Mouse (Mus musculus) kidney, adult 9 months (tissue): ENCODE results near the gene Vmo1.
"Not testable (repeated sequence)": the region's sequence is repeated elsewhere in the genome, so short reads cannot be mapped to it uniquely, and the experiment has no call there.

Source experiments
- DNase-seq: peaks from one replicate; pipeline ENCODE4 v3.0.0; 2022

Vmo1 gene

DNA sequence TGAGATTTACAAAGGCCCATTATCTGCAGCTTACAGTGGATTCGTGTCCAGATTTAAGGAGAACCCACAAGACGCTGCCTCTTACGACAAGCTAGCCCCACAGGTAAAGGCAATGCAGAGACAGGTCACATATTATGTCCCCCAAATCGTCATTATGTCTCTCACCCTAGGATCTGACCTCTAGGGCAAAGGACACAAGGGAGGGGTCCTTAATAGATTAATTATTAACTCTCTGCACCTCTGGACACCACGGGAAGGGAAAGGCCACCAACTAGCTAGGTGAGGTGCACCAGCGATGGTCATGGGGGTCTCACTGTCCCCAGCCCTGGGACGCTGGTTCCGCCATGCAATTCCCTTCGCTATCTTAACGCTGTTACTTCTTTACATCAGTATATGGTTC lies 4.5 kb upstream of the Vmo1 start, which contains the start of gene Gltpd2:
Gltpd2 (plus strand) TSS at position 274 of the 400 bp plus-strand sequence.
- DNase-seq = no peak

GRCm38 (mm10) chr11:70518436-70518835 lies 4.0 kb upstream of the Vmo1 start:
- DNase-seq = no peak

GRCm38 (mm10) chr11:70516352-70516751 lies 1.9 kb upstream of the Vmo1 start:
- DNase-seq = peak; percentile 72

GRCm38 (mm10) chr11:70513520-70513919 lies 896 bp downstream of the Vmo1 start:
- no peak for DNase-seq

DNA sequence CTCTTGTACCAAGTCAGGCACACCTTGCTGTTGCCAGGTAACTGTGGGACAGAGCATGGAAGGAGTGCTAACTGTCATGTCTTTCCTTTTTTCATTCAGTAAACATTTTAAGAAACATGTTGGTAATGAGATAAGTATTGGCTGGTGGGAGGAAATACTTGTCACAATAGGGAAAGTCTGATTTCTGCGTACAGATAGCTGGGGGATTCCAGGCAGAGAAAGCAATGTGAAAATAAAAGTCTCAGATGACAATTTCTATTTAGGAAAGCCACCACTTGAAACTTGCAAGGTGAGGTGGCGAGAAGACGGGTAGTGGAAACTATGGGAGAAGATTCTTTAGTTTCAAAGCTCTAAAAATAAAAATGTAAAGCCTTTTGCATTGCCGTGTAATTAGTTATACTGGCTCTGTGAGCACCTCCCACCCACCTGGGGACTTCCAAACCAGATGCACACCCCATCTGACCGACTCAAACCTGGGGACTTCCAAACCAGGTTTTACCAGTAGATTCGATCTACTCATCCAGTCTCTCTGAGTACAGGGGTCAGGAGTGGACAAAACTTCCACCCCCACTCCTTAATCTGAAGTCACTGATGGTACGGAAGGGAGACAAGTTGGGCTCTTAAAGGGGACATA lies 1.6 kb downstream of the Vmo1 start:
- no peak for DNase-seq

DNA sequence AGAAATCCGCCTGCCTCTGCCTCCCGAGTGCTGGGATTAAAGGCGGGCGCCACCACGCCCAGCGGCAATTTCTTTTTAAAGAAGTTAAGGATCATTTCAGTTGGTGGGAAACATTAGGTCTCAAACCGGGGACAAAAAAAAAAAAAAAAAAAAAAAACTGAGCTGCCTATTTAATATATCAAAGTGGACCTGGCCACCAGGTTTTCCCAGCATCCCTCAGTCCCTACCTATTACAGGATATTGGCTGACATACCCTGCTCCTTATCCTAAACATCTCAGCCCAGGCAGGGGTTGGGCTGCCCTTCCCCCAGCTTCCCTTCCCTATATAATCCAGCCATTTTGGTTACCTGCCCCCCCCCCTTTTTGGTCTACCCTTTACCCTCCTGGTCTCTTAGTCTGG lies 2.6 kb downstream of the Vmo1 start:
- DNase-seq = no peak

- no peak for DNase-seq
Measured at GRCm38 (mm10) chr11:70511242-70511641, 3.2 kb downstream of the Vmo1 start.

GRCm38 (mm10) chr11:70509753-70510564 lies 4.5 kb downstream of the Vmo1 start:
- peak; percentile 64 for DNase-seq

DNA sequence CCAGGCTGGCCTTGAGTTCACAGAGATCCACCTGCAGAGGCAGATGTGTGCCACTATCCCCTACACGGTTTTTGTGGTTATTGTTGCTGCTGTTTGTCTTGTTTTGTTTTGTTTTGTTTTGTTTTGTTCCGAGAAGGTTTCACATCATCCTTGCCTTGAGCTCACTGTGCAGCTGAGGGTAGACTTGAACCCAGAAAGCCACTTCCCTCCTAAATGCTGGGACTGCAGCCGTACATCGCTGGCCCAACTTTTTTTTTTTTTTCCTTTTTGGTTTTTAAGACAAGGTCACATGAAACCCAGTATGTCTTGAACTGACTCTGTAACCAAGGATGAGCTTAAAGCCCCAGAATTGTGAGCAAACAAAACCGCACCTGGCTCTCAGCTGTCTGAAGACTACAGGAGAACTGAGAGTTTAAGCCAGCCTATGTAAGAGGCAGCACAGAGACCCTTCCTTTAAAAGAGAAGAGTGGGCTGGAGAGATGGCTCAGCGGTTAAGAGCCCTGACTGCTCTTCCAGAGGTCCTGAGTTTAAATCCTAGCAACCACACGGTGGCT lies 7.4 kb downstream of the Vmo1 start:
- DNase-seq = no peak

DNA sequence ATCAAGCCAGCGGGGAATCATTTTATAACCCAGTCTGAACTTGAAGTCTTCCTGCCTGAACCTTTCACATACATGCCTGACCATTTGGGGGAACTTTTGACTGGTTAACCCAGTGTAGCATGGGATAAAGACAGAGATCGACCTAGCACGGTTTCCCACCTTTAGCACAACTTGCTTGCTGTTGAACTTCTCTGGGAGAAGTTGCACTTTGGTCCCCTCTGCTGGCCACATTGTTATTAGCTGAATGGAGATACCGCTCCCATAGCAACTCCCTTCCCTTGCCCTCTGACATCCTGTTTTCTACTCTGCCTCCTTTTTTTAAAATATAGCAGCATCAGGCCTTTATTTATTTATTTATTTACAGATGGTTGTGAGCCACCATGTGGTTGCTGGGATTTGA lies 8.0 kb downstream of the Vmo1 start:
- peak; percentile 85 for DNase-seq

DNA sequence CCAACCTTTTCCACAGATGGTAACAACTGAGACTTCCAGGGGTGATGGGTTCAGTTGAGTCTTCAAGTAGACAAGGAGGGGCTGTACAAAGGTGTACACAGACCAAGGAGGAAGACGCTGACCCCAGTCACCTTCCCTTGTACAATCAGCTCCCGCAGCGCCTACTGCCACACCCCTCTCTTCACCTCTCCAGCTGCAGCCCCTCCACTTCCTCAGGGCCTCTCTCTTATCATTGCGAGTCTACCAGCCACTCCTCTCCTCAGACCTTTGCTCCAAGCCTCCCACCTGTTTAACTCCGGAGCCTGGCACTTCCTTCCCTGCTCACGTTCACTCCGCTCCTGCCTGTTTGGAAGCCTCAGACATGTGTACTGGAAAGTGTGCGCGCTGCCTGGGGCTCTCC lies 9.4 kb downstream of the Vmo1 start, which contains the start of gene Tm4sf5:
Tm4sf5 (plus strand) TSS at position 275 of the 400 bp plus-strand sequence.
- DNase-seq = no peak

DNA sequence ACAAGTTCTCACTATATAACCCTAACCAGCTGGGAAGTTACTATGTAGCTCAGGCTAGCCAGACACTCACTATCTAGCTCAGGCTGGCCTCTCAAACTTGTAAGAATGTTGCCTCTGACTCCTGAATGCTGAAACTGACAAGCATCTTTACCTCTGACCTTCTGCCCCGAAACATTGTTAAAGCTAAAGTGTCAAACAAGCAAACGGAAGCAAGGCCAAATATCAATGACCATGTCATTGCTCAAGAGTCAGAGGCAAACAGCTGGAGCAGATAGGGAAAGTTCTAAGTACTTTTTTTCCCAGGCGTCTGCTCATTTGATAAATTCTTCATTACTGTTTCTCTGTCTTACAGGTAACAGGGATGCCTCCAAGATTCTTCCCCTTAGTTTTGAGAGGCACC lies 12.4 kb downstream of the Vmo1 start:
- DNase-seq = no peak

GRCm38 (mm10) chr11:70500476-70500812 lies 14.0 kb downstream of the Vmo1 start:
- no peak for DNase-seq

- DNase-seq = peak; percentile 69
Measured at GRCm38 (mm10) chr11:70499566-70500475, 14.6 kb downstream of the Vmo1 start.

GRCm38 (mm10) chr11:70489684-70490083 lies 24.7 kb downstream of the Vmo1 start:
- no peak for DNase-seq

GRCm38 (mm10) chr11:70489138-70489537 lies 25.3 kb downstream of the Vmo1 start:
- DNase-seq = no peak

- no peak for DNase-seq
Measured at GRCm38 (mm10) chr11:70487816-70488215, 26.6 kb downstream of the Vmo1 start.

DNA sequence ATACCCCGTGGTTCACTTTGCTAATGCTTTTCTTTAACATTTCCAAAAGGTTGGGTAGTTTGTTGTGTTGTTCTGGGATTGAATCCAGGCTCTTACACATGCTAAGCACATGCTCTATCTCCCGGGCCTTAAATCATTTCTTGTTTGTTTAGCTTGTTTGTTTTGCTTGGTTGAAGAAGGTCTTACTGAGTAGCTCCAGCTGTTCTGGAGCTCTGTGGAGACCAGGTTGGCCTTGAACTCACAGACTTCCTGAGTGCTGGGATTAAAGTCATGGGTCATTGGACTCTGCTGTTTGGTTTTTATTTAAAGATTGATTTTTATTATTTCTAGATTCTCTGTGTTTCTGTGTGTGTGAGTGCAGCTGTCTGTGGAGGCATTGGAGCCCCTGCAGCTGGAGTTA lies 28.9 kb downstream of the Vmo1 start:
- no peak for DNase-seq

- DNase-seq = peak; percentile 86
Measured at GRCm38 (mm10) chr11:70474872-70475534, 39.4 kb downstream of the Vmo1 start.

DNA sequence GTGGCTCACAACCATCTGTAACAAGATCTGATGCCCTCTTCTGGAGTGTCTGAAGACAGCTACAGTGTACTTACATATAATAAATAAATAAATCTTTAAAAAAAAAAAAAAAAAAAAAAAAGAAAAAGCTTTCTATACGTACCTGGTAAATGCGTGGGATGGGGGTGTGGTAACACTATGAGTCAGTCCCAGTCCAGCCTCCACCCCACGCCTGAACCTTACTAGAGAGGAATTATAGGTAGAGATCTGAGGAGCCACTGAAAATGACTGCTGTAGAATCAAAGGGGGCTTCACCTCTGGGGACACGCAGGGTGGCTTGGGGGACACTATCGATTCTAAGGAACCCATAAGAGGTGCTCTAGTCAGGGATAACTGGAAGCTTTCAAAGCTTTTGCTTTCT lies 41.1 kb downstream of the Vmo1 start:
- not testable (repeated sequence) for DNase-seq

DNA sequence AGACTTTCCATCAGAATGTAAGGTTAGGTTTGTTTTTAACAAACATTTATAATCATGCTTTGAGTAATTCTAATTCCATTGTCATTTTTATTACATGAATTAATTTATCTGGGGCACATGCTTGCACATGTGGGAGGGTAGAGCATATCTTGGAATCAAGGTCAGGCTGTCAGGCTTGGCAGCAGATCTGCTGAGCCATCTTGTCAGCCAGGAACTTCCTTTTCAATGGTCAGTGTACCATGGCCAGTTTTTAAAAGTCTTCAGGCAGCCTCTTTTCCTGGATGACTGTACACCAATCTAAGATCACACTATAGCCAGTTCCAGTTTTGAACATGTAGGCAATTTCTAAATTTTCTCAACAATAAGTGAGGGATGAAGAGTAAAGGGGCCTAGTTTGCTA lies 41.7 kb downstream of the Vmo1 start:
- peak; percentile 84 for DNase-seq

DNA sequence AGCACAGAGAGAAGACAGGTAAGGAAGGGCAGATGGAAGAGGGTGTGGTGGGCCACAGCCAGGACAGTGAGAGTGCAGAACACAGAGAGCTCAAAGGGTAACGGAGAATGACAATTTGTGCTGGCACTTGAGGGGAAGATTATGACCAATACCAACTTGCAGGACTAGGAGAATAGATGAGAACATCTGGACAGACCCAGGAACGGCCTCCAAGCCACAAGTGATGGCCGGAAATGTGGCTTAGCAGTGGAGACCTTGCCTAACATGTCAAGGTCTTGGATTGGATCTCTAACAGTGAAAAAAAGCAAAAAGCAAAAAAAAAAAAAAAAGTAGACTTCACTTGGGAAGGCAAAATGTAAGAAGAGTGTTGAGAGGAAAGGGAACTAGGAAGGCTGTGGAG lies 44.7 kb downstream of the Vmo1 start:
- DNase-seq = no peak
